Mouse (Mus musculus) cerebellum, adult 9-10 months (tissue): Measurements from ENCODE around the gene Ildr1.

ENCODE experiments used
- DNase-seq: peaks from one replicate; pipeline ENCODE4 v3.0.0; 2022

Ildr1 gene

GRCm38 (mm10) chr16:36772996-36773395, 79.2 kb downstream of the Ildr1 start:
- DNase-seq = no peak

DNA sequence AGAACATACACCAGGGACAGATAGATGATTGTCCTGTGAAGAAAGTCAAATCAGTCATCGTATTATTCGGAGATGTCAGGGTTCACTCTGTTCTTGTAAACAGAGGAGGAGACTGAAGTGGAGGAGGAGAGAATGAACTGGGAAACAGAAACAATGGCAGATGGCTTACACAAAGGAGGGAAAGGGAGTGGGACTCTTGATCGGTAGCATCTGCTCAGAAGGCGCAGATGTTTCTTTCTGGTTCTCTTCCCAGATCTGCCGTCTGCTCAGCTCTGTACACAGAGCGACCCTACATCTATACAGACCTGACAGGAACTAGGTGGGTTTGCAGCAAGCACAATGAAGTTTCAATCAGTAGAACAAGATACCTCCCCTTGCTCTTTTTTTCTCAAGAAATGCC, 81.9 kb downstream of the Ildr1 start:
- DNase-seq = no peak
